Mouse (Mus musculus): ENCODE results near the gene Iqcb1.

The Iqcb1 gene

GRCm38 (mm10) chr16:36875276-36875851, 47.2 kb downstream of the Iqcb1 start:
- DNase-seq (ENCODE audit: low spot score), result no peak

GRCm38 (mm10) chr16:36877316-36877715, 49.1 kb downstream of the Iqcb1 start:
- DNase-seq (ENCODE audit: low spot score), result no peak

GRCm38 (mm10) chr16:36882737-36883343, 54.7 kb downstream of the Iqcb1 start:
- DNase-seq (ENCODE audit: low spot score), result no peak

- no peak for DNase-seq (ENCODE audit: low spot score)
Measured at GRCm38 (mm10) chr16:36884881-36885280, 56.7 kb downstream of the Iqcb1 start.

- no peak for DNase-seq (ENCODE audit: low spot score)
Measured at GRCm38 (mm10) chr16:36885912-36886311, 57.7 kb downstream of the Iqcb1 start.

GRCm38 (mm10) chr16:36887546-36887945, 59.4 kb downstream of the Iqcb1 start:
- no peak for DNase-seq (ENCODE audit: low spot score)

- no peak for DNase-seq (ENCODE audit: low spot score)
Measured at GRCm38 (mm10) chr16:36890559-36890958, 62.4 kb downstream of the Iqcb1 start.

- no peak for DNase-seq (ENCODE audit: low spot score)
Measured at GRCm38 (mm10) chr16:36891415-36891814, 63.2 kb downstream of the Iqcb1 start.

- no peak for DNase-seq (ENCODE audit: low spot score)
Measured at GRCm38 (mm10) chr16:36893317-36893716, 65.1 kb downstream of the Iqcb1 start.

GRCm38 (mm10) chr16:36896712-36897111, 68.5 kb downstream of the Iqcb1 start:
- DNase-seq (ENCODE audit: low spot score), result no peak

GRCm38 (mm10) chr16:36903156-36903555, 75.0 kb downstream of the Iqcb1 start:
- no peak for DNase-seq (ENCODE audit: low spot score)

- DNase-seq (ENCODE audit: low spot score), result no peak
Measured at GRCm38 (mm10) chr16:36911909-36912308, 83.7 kb downstream of the Iqcb1 start.

GRCm38 (mm10) chr16:36912311-36912710, 84.1 kb downstream of the Iqcb1 start:
- DNase-seq (ENCODE audit: low spot score), result no peak

GRCm38 (mm10) chr16:36914195-36914594, 86.0 kb downstream of the Iqcb1 start:
- no peak for DNase-seq (ENCODE audit: low spot score)

GRCm38 (mm10) chr16:36918505-36918904, 90.3 kb downstream of the Iqcb1 start:
- no peak for DNase-seq (ENCODE audit: low spot score)

GRCm38 (mm10) chr16:36920410-36920809, 92.2 kb downstream of the Iqcb1 start:
- no peak for DNase-seq (ENCODE audit: low spot score)

GRCm38 (mm10) chr16:36921067-36921613, 93.0 kb downstream of the Iqcb1 start:
- DNase-seq (ENCODE audit: low spot score), result no peak

GRCm38 (mm10) chr16:36921980-36922379, 93.8 kb downstream of the Iqcb1 start:
- no peak for DNase-seq (ENCODE audit: low spot score)

Data from urinary bladder, postnatal 10 days (tissue).